Mouse (Mus musculus) neural tube, embryonic 14.5 days (tissue): Measurements from ENCODE around the gene Plekhf1. TPM values are rescaled to one million over a fixed set of nuclear protein-coding genes. Genes with fewer than 3 reads are reported as not detected.

Experiments used
- ATAC-seq: fragments of 200-750 bp; cut with Nextera tagmentation; 2 replicates; pipeline ENCODE4 v1.8.0; 2017; ENCODE audit warnings: low read depth, mild to moderate bottlenecking, moderate TSS enrichment, moderate library complexity
- H3K27ac ChIP-seq: fragments of 300-500 bp; sonication (generic); 2 replicates; pipeline ENCODE4 v1.5.1; 2014; ENCODE audit warnings: low read depth, mild to moderate bottlenecking, control low read depth, low read length, moderate library complexity, mixed read lengths
- H3K27me3 ChIP-seq: fragments of 300-500 bp; sonication (generic); 2 replicates; pipeline ENCODE4 v1.6.1; 2014; ENCODE audit warnings: low read length; ENCODE audit not compliant: control insufficient read depth, insufficient read depth
- H3K36me3 ChIP-seq: fragments of 300-500 bp; sonication (generic); 2 replicates; pipeline ENCODE4 v1.6.1; 2014; ENCODE audit warnings: low read length, mixed read lengths; ENCODE audit not compliant: control insufficient read depth, insufficient read depth
- H3K4me1 ChIP-seq: fragments of 300-500 bp; sonication (generic); 2 replicates; pipeline ENCODE4 v1.6.1; 2014; ENCODE audit warnings: low read length; ENCODE audit not compliant: control insufficient read depth, insufficient read depth
- H3K4me2 ChIP-seq: fragments of 300-500 bp; sonication (generic); 2 replicates; pipeline ENCODE4 v1.6.1; 2014; ENCODE audit warnings: mild to moderate bottlenecking, low read depth, low read length, control low read depth
- H3K4me3 ChIP-seq: fragments of 300-500 bp; sonication (generic); 2 replicates; pipeline ENCODE4 v1.5.1; 2014; ENCODE audit warnings: low read depth, low read length, control low read depth, mixed read lengths
- H3K9ac ChIP-seq: fragments of 300-500 bp; sonication (generic); replicated peaks from 2 replicates; pipeline ENCODE4 v1.6.1; 2014; ENCODE audit warnings: low read depth, mild to moderate bottlenecking, control low read depth, low read length, mixed read lengths
- H3K9me3 ChIP-seq: fragments of 300-500 bp; sonication (generic); 2 replicates; pipeline ENCODE4 v1.6.1; 2016; ENCODE audit warnings: low read length; ENCODE audit not compliant: control insufficient read depth
- WGBS: fragments of 180-500 bp; shearing (Covaris S2); extraction: QIAGEN DNeasy Blood & Tissue Kit; methylation state at CpG from one replicate; pipeline ENCODE4 v1.1.7; 2014; 5-methylcytosine and 5-hydroxymethylcytosine counted together
- polyA plus RNA-seq: library from polyadenylated mRNA; unstranded; fragments of >200 nt; fragmentation: Nextera tagmentation; extraction: Ambion mirVana; gene quantifications from 2 replicates; pipeline ENCODE4 v1.2.1, GENCODE M21; 2014

Plekhf1 gene
- polyA plus RNA-seq, 1 experiment from 2014 or later = 0.32 TPM

- no peaks in the 10 kb centered on the region for H3K27me3 ChIP-seq
- H3K4me2 ChIP-seq = peak overlapping the region; percentile 50
- H3K36me3 ChIP-seq = no peaks in the 10 kb centered on the region
- H3K9ac ChIP-seq = peak overlapping the region; percentile 55
- H3K4me3 ChIP-seq = peak overlapping the region; percentile 23
- ATAC-seq = peak; percentile 79; the same call in 1 of the 2 replicates
- 6% methylated on average over 31 of the region's 31 CpGs for WGBS
- 0 out of 2 replicates have a peak, but pooled peaks cover 6% of the 10 kb centered on the region for H3K4me1 ChIP-seq
- H3K27ac ChIP-seq = 0 out of 2 replicates have a peak overlapping the region, but pooled peaks have one; percentile 52
- no peaks in the 10 kb centered on the region for H3K9me3 ChIP-seq
Measured at GRCm38 (mm10) chr7:38174321-38175148, 53.3 kb downstream of the Plekhf1 start.

GRCm38 (mm10) chr7:38173871-38174270 lies 53.9 kb downstream of the Plekhf1 start:
- Histone ChIP-seq H3K9me3 (no peaks in the 10 kb centered on the region), H3K4me3 (peak overlapping the region; percentile 23), H3K4me1 (0 out of 2 replicates have a peak, but pooled peaks cover 6% of the 10 kb centered on the region), H3K27ac (no peak overlapping the region), H3K9ac (peak overlapping the region; percentile 55), H3K4me2 (peak overlapping the region; percentile 50), H3K36me3 (no peaks in the 10 kb centered on the region), H3K27me3 (no peaks in the 10 kb centered on the region)
- 10% methylated on average over 14 of the region's 14 CpGs for WGBS
- ATAC-seq = 0 out of 2 replicates have a peak, but pooled peaks have one; percentile 44

- H3K36me3 ChIP-seq = no peaks in the 10 kb centered on the region
- no peak overlapping the region for H3K4me2 ChIP-seq
- H3K4me3 ChIP-seq = no peak overlapping the region
- H3K27me3 ChIP-seq = no peaks in the 10 kb centered on the region
- 19% methylated on average over 11 of the region's 11 CpGs for WGBS
- H3K9me3 ChIP-seq = no peaks in the 10 kb centered on the region
- H3K4me1 ChIP-seq = no peaks in the 10 kb centered on the region
- no peak overlapping the region for H3K27ac ChIP-seq
- ATAC-seq = peak; percentile 65; the same call in 1 of the 2 replicates
- no peak overlapping the region for H3K9ac ChIP-seq
Measured at GRCm38 (mm10) chr7:38167724-38168141, 60.1 kb downstream of the Plekhf1 start.

Other genes with a start within 250 kb of the Plekhf1 start
- 36.0 and 48.6 TPM in 2 replicates for gene Uri1, start 204.5 kb downstream of the Plekhf1 start, polyA plus RNA-seq
- gene Ccne1, start 120.5 kb downstream of the Plekhf1 start, polyA plus RNA-seq = 16.4 and 16.7 TPM in 2 replicates
- 31.3 and 32.8 TPM in 2 replicates for gene 1600014C10Rik, start 44.8 kb downstream of the Plekhf1 start, polyA plus RNA-seq
- 81.2 and 85.0 TPM in 2 replicates for gene Pop4, start 43.4 kb upstream of the Plekhf1 start, polyA plus RNA-seq